Mouse (Mus musculus) heart, adult 2 months (tissue): Measurements from ENCODE around the gene Mrpl53.

Experiments used
- CTCF ChIP-seq: fragments of 200-600 bp; IDR thresholded peaks from 2 replicates; pipeline ENCODE4 v1.8.1; 2022; ENCODE audit warnings: antibody characterized with exemption, mild to moderate bottlenecking, moderate library complexity
- EP300 ChIP-seq: fragments of 200-500 bp; IDR thresholded peaks from 2 replicates; pipeline ENCODE4 v1.6.1; 2011; ENCODE audit warnings: low read depth, low read length, control low read depth; ENCODE audit not compliant: insufficient read depth
- POLR2A ChIP-seq: fragments of 200-500 bp; IDR thresholded peaks from 2 replicates; pipeline ENCODE4 v1.6.1; 2011; ENCODE audit warnings: mild to moderate bottlenecking, low read depth, low read length, control low read depth; ENCODE audit not compliant: insufficient read depth

- TF ChIP-seq CTCF (peak; percentile 70), POLR2A (peak; percentile 98), EP300 (0 out of 2 replicates have a peak, but pooled peaks have one; percentile 70)
Observed at GRCm38 (mm10) chr6:83115011-83115671, 6.3 kb downstream of the Mrpl53 start, which contains the start of gene Mogs.
